Mouse (Mus musculus) heart, adult 2 months (tissue): ENCODE results near the gene Afg3l1.

Experiments used
- CTCF ChIP-seq: fragments of 200-600 bp; IDR thresholded peaks from 2 replicates; pipeline ENCODE4 v1.8.1; 2022; ENCODE audit warnings: antibody characterized with exemption, mild to moderate bottlenecking, moderate library complexity
- EP300 ChIP-seq: fragments of 200-500 bp; IDR thresholded peaks from 2 replicates; pipeline ENCODE4 v1.6.1; 2011; ENCODE audit warnings: low read depth, low read length, control low read depth; ENCODE audit not compliant: insufficient read depth
- POLR2A ChIP-seq: fragments of 200-500 bp; IDR thresholded peaks from 2 replicates; pipeline ENCODE4 v1.6.1; 2011; ENCODE audit warnings: mild to moderate bottlenecking, low read depth, low read length, control low read depth; ENCODE audit not compliant: insufficient read depth

GRCm38 (mm10) chr8:123518667-123519066, 41.0 kb downstream of the Afg3l1 start, which contains the start of gene Gas8:
- TF ChIP-seq EP300 (0 out of 2 replicates have a peak, but pooled peaks have one; percentile 8), CTCF (peak; percentile 63), POLR2A (peak; percentile 71)
